ENCODE assay signal across 8 mouse cellular contexts in the genomic region with DNA sequence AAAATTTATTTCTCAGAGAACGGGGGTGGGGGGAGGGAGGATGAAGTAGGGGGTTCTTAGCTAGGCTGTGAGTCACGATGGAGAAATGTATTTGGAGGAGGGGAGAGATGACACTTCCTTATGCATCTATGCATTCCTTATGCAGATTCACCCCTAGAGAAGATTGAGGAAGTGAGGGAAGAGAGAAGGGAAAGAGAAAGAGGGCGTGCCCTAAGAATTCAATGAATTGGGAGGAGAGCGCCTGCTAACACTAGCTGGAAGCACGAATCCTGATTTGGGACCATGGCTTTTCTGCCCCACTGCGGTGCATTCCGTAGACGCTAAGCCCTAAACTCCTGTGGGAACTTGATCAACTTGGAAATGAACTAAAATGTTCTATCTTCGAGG. TPM values are rescaled to one million over a fixed set of nuclear protein-coding genes. Genes with fewer than 3 reads are reported as not detected.
DNase-seq lines count a peak whose midpoint lies in the region; ATAC-seq lines count a peak whose summit lies in the region.

No protein-coding gene starts in this region.

- peaks cover 3% of the 10 kb centered on the region; the same call in 1 of the 2 replicates for H3K9me3 ChIP-seq in heart, embryonic 14.5 days (ENCODE audit: control insufficient read depth, low read length)
- H3K9me3 ChIP-seq in embryonic facial prominence, embryonic 10.5 days = no peaks in the 10 kb centered on the region
- H3K9me3 ChIP-seq in intestine, embryonic 14.5 days (ENCODE audit: control insufficient read depth, low read length) = no peaks in the 10 kb centered on the region
- no peaks in the 10 kb centered on the region for H3K9me3 ChIP-seq in midbrain, embryonic 13.5 days

- 11% methylated on average over 9 of the region's 9 CpGs for WGBS in heart, embryonic 14.5 days
- 14% methylated on average over 9 of the region's 9 CpGs for WGBS in embryonic facial prominence, embryonic 10.5 days
- 13% methylated on average over 9 of the region's 9 CpGs for WGBS in intestine, embryonic 14.5 days
- WGBS in midbrain, embryonic 13.5 days = 11% methylated on average over 9 of the region's 9 CpGs

- H3K4me1 ChIP-seq in heart, embryonic 14.5 days (ENCODE audit: control insufficient read depth in 2 of 2, insufficient read depth in 2 of 2, low read length in 2 of 2) = 0 out of 4 replicates have a peak, but pooled peaks cover 0 to 2% of the 10 kb centered on the region in 2 experiments
- peaks cover 9% of the 10 kb centered on the region for H3K4me1 ChIP-seq in embryonic facial prominence, embryonic 10.5 days
- peaks cover 4% of the 10 kb centered on the region for H3K4me1 ChIP-seq in intestine, embryonic 14.5 days (replicated peaks; ENCODE audit: control insufficient read depth, insufficient read depth, low read length)
- no peaks in the 10 kb centered on the region for H3K4me1 ChIP-seq in midbrain, embryonic 13.5 days (replicated peaks)

- no peak overlapping the region for H3K27ac ChIP-seq in heart, embryonic 14.5 days (replicated peaks in 1 of 2; ENCODE audit: control insufficient read depth in 1 of 2, insufficient read depth in 1 of 2, low read depth in 2 of 2, low read length in 2 of 2)
- H3K27ac ChIP-seq in embryonic facial prominence, embryonic 10.5 days (replicated peaks) = no peak overlapping the region
- H3K27ac ChIP-seq in intestine, embryonic 14.5 days (ENCODE audit: low read depth) = no peak overlapping the region
- no peak overlapping the region for H3K27ac ChIP-seq in midbrain, embryonic 13.5 days

- peaks cover 21% of the 10 kb centered on the region for H3K27me3 ChIP-seq in heart, embryonic 14.5 days (ENCODE audit: control insufficient read depth, insufficient read depth, low read length)
- peaks cover 61% of the 10 kb centered on the region for H3K27me3 ChIP-seq in embryonic facial prominence, embryonic 10.5 days (replicated peaks; ENCODE audit: low read depth, poor library complexity, severe bottlenecking)
- peaks cover 11% of the 10 kb centered on the region; the same call in 1 of the 2 replicates for H3K27me3 ChIP-seq in intestine, embryonic 14.5 days (replicated peaks; ENCODE audit: control insufficient read depth, insufficient read depth, low read length)
- H3K27me3 ChIP-seq in midbrain, embryonic 13.5 days = peaks cover 16% of the 10 kb centered on the region

- no peak for ATAC-seq in heart, embryonic 14.5 days (ENCODE audit: insufficient number of reproducible peaks, insufficient read depth, low FRiP score, low read depth)
- ATAC-seq in intestine, embryonic 14.5 days (replicated peaks; ENCODE audit: low FRiP score, low TSS enrichment, low read depth) = no peak
- peak; percentile 57 for ATAC-seq in midbrain, embryonic 13.5 days

- H3K9ac ChIP-seq in heart, embryonic 14.5 days (ENCODE audit: low read length) = no peak overlapping the region
- no peak overlapping the region for H3K9ac ChIP-seq in intestine, embryonic 14.5 days (ENCODE audit: low read length)
- peak overlapping the region; percentile 73; the same call in 1 of the 2 replicates for H3K9ac ChIP-seq in midbrain, embryonic 13.5 days (replicated peaks)

- no peak for DNase-seq in heart, adult 8-10 months (ENCODE audit: low spot score)
- DNase-seq in embryonic facial prominence, embryonic 10.5 days (ENCODE audit: low spot score) = no peak
- no peak for DNase-seq in intestine, embryonic 14.5 days (ENCODE audit: low spot score)
- no peak for DNase-seq in embryo, embryonic 9.5 days (ENCODE audit: extremely low spot score)
- no peak for DNase-seq in right cerebral cortex, adult 18-20 months
- DNase-seq in layer of hippocampus, adult 9-11 months = no peak

- H3K36me3 ChIP-seq in heart, embryonic 14.5 days (ENCODE audit: control insufficient read depth, insufficient read depth, low read length) = no peaks in the 10 kb centered on the region
- H3K36me3 ChIP-seq in embryonic facial prominence, embryonic 10.5 days (replicated peaks) = no peaks in the 10 kb centered on the region
- no peaks in the 10 kb centered on the region for H3K36me3 ChIP-seq in intestine, embryonic 14.5 days (ENCODE audit: control insufficient read depth, insufficient read depth, low read length)
- H3K36me3 ChIP-seq in midbrain, embryonic 13.5 days = no peaks in the 10 kb centered on the region

- H3K4me3 ChIP-seq in heart, embryonic 14.5 days (ENCODE audit: control insufficient read depth in 1 of 2, insufficient read depth in 1 of 2, low read depth in 1 of 2, low read length in 2 of 2) = peak overlapping the region; percentile 38 to 54
- peak overlapping the region; percentile 66 for H3K4me3 ChIP-seq in embryonic facial prominence, embryonic 10.5 days
- peak overlapping the region; percentile 45 for H3K4me3 ChIP-seq in intestine, embryonic 14.5 days (ENCODE audit: low read depth, low read length)
- H3K4me3 ChIP-seq in midbrain, embryonic 13.5 days (replicated peaks) = peak overlapping the region; percentile 56

- H3K4me2 ChIP-seq in heart, embryonic 14.5 days (ENCODE audit: low read length) = peak overlapping the region; percentile 79
- H3K4me2 ChIP-seq in intestine, embryonic 14.5 days (ENCODE audit: low read length) = peak overlapping the region; percentile 55
- peak overlapping the region; percentile 91 for H3K4me2 ChIP-seq in midbrain, embryonic 13.5 days (replicated peaks)

RNA-seq across cellular contexts. Expression of a gene that starts 56.1 kb away (rescaled TPM):
- polyA plus RNA-seq in heart, embryonic 14.5 days (2014; fragmentation: Nextera tagmentation; extraction: Ambion mirVana) = not detected in 2 replicates
- total RNA-seq in heart, adult 8-10 months (2022) = not detected
- polyA plus RNA-seq in embryonic facial prominence, embryonic 10.5 days (2016; fragmentation: Nextera tagmentation; extraction: Ambion mirVana) = 0.26 and 0.37 TPM in 2 replicates
- not detected in 2 replicates for polyA plus RNA-seq in intestine, embryonic 14.5 days (2014; fragmentation: Nextera tagmentation; extraction: Ambion mirVana)
- polyA plus RNA-seq in midbrain, embryonic 13.5 days (2015; fragmentation: Nextera tagmentation; extraction: Ambion mirVana) = not detected in 2 replicates
